Mouse (Mus musculus) liver, embryonic 15.5 days (tissue): ENCODE measurements around the gene Ptprj. TPM values are rescaled to one million over a fixed set of nuclear protein-coding genes. Genes with fewer than 3 reads are reported as not detected.

Source experiments
- ATAC-seq: fragments of 200-750 bp; cut with Nextera tagmentation; 2 replicates; pipeline ENCODE4 v1.8.0; 2017; ENCODE audit warnings: moderate number of reproducible peaks, mild to moderate bottlenecking, moderate library complexity; ENCODE audit not compliant: insufficient read depth
- H3K27ac ChIP-seq: fragments of 300-500 bp; sonication (generic); replicated peaks from 2 replicates; pipeline ENCODE4 v1.5.1; 2015; ENCODE audit warnings: mild to moderate bottlenecking, inconsistent platforms
- H3K27me3 ChIP-seq: fragments of 300-500 bp; sonication (generic); 2 replicates; pipeline ENCODE4 v1.6.1; 2015; ENCODE audit warnings: mild to moderate bottlenecking, inconsistent platforms
- H3K36me3 ChIP-seq: fragments of 300-500 bp; sonication (generic); replicated peaks from 2 replicates; pipeline ENCODE4 v1.6.1; 2015; ENCODE audit warnings: moderate library complexity, mild to moderate bottlenecking, inconsistent platforms
- H3K4me1 ChIP-seq: fragments of 300-500 bp; sonication (generic); replicated peaks from 2 replicates; pipeline ENCODE4 v1.6.1; 2015; ENCODE audit warnings: inconsistent platforms
- H3K4me2 ChIP-seq: fragments of 300-500 bp; sonication (generic); 2 replicates; pipeline ENCODE4 v1.6.1; 2015; ENCODE audit warnings: moderate library complexity, mild to moderate bottlenecking, inconsistent platforms
- H3K4me3 ChIP-seq: fragments of 300-500 bp; sonication (generic); replicated peaks from 2 replicates; pipeline ENCODE4 v1.5.1; 2015; ENCODE audit warnings: mild to moderate bottlenecking, inconsistent platforms
- H3K9ac ChIP-seq: fragments of 300-500 bp; sonication (generic); 2 replicates; pipeline ENCODE4 v1.6.1; 2015; ENCODE audit warnings: moderate library complexity, mild to moderate bottlenecking, inconsistent platforms
- H3K9me3 ChIP-seq: fragments of 300-500 bp; sonication (generic); replicated peaks from 2 replicates; pipeline ENCODE4 v1.6.1; 2016; ENCODE audit warnings: inconsistent platforms
- WGBS: fragments of 180-500 bp; shearing (Covaris S2); methylation state at CpG from one replicate; pipeline ENCODE4 v1.1.7; 2015; ENCODE audit warnings: mixed read lengths; ENCODE audit not compliant: insufficient replicate concordance; 5-methylcytosine and 5-hydroxymethylcytosine counted together
- polyA plus RNA-seq: library from polyadenylated mRNA; unstranded; fragments of >200 nt; fragmentation: Nextera tagmentation; extraction: Ambion mirVana; gene quantifications from 2 replicates; pipeline ENCODE4 v1.2.1, GENCODE M21; 2015

Gene Ptprj
- polyA plus RNA-seq, 1 experiment from 2014 or later, result 2.0 TPM

DNA sequence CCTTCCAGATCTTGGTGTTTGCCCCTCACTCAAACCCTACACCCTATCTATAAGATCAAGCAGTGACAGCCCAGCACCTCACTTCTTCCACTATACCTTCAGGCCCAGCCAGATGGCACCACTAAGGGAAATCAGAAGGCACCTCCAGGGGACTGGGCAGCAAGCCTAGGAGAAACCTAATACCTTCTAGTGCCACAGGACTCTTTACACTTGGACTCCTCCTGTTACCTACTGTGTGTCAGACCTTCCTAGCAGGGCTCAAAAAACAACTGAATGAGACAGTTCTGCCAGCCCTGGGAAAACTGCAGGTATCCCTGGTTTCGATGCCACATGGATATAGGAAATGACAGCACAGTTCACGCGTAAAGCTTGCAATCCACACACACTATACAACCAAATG lies 36.5 kb downstream of the Ptprj start:
- Histone ChIP-seq H3K4me3 (no peak overlapping the region), H3K9me3 (no peaks in the 10 kb centered on the region), H3K27ac (no peak overlapping the region), H3K9ac (no peak overlapping the region), H3K4me2 (no peak overlapping the region), H3K27me3 (no peaks in the 10 kb centered on the region), H3K4me1 (peaks cover 22% of the 10 kb centered on the region), H3K36me3 (no peaks in the 10 kb centered on the region)
- WGBS, result 96% methylated on average over 3 of the region's 3 CpGs
- ATAC-seq, result no peak

DNA sequence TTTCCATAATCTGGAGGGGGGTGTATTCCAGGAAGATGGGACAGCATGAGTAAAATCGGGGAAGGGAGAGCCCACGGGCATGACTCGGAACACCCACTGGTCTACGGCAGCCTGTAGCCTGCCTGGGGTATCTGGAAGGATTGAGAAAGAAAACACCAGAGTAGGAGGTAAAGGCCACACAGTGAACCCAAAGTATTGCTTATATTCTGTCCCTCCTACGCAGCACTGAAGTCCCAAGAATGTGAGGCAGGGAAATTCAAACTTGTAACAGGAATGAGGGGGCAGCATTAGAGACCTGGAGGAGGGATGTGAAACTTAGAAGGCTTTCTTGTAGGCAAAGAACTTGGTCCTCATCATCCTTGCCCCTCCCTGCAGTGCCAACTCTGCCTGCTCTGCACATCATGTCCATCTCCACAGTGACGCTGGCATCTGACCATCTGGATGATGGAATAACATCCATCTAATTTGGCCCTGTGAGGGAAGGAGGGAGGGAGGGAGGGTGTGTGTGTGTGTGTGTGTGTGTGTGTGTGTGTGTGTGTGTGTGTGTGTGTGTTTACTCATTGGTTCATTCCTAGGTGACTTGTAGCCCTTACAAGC lies 37.2 kb downstream of the Ptprj start:
- no peak overlapping the region for H3K27ac ChIP-seq
- no peak overlapping the region for H3K4me2 ChIP-seq
- no peaks in the 10 kb centered on the region for H3K27me3 ChIP-seq
- no peaks in the 10 kb centered on the region for H3K36me3 ChIP-seq
- no peak overlapping the region for H3K9ac ChIP-seq
- no peaks in the 10 kb centered on the region for H3K9me3 ChIP-seq
- H3K4me1 ChIP-seq, result peaks cover 14% of the 10 kb centered on the region
- ATAC-seq, result no peak
- WGBS, result 84% methylated on average over 6 of the region's 6 CpGs
- H3K4me3 ChIP-seq, result no peak overlapping the region

DNA sequence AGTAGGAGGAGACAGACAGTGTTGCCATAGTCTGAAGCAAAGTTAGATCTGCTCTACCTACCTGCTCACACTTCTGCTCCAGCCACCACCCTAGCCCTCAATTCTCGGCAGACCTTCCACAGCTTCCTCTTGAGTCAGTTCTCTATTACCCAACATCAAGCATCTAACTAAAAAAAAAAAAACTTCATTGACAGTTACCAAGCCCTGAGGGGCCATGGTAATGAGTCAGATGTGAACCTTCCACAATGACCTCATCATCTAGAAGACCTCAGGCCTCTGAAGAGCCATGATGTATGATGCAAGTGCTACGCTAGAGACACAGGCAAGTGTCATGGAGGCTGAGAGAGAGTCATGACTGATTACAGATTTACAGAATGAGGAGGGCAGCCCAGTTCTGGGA lies 37.8 kb downstream of the Ptprj start:
- no peak overlapping the region for H3K27ac ChIP-seq
- H3K9ac ChIP-seq, result no peak overlapping the region
- H3K4me3 ChIP-seq, result no peak overlapping the region
- H3K4me1 ChIP-seq, result peaks cover 13% of the 10 kb centered on the region
- H3K27me3 ChIP-seq, result no peaks in the 10 kb centered on the region
- WGBS, result 56% methylated on average over 2 of the region's 2 CpGs
- no peak overlapping the region for H3K4me2 ChIP-seq
- ATAC-seq, result no peak
- H3K36me3 ChIP-seq, result no peaks in the 10 kb centered on the region
- H3K9me3 ChIP-seq, result no peaks in the 10 kb centered on the region

DNA sequence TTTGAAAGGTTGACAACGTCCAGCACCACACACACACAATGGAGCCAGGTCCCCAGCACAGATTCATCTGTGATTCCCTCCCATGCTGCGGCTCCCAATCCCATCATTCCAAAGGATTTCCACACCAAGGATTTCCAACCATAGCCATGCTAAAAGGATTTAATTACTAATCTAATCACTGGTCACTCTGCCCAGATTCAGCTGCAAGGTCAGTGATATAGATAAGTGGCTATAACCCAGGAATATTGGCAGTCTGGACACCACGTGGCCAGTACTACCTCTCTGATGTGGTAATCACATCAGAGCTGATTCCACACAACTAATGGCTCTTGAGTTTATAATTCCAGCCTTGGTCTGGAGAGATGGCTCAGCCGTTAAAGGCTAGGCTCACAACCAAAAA lies 41.2 kb downstream of the Ptprj start:
- Histone ChIP-seq H3K4me2 (no peak overlapping the region), H3K27ac (no peak overlapping the region), H3K4me1 (peaks cover 13% of the 10 kb centered on the region), H3K9me3 (no peaks in the 10 kb centered on the region), H3K27me3 (no peaks in the 10 kb centered on the region), H3K9ac (no peak overlapping the region), H3K36me3 (no peaks in the 10 kb centered on the region), H3K4me3 (no peak overlapping the region)
- 71% methylated on average over 4 of the region's 4 CpGs for WGBS
- ATAC-seq, result no peak

DNA sequence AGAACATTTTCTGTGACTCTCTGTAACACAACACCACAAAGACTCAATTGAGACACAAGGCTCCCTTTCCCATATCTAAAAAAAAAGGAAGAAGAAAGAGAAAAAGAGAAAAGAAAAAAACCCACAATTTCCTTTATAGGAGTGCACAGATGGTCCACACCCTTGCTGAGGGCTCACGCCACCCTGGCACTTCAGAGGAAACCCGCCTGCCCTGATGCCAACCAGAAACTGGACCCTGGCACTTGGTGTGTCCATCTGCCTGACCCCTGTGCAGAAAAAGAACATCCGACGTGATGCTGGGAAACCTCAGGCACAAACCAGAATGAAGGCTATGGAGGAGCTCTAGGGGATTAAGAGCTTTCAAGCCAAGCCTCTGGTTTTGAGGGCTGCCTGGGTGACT lies 43.2 kb downstream of the Ptprj start:
- H3K9ac ChIP-seq, result no peak overlapping the region
- no peak overlapping the region for H3K27ac ChIP-seq
- no peak overlapping the region for H3K4me3 ChIP-seq
- H3K4me2 ChIP-seq, result no peak overlapping the region
- H3K36me3 ChIP-seq, result no peaks in the 10 kb centered on the region
- no peaks in the 10 kb centered on the region for H3K27me3 ChIP-seq
- no peak for ATAC-seq
- H3K9me3 ChIP-seq, result no peaks in the 10 kb centered on the region
- peaks cover 5% of the 10 kb centered on the region; the same call in 1 of the 2 replicates for H3K4me1 ChIP-seq
- WGBS, result 62% methylated on average over 4 of the region's 4 CpGs

DNA sequence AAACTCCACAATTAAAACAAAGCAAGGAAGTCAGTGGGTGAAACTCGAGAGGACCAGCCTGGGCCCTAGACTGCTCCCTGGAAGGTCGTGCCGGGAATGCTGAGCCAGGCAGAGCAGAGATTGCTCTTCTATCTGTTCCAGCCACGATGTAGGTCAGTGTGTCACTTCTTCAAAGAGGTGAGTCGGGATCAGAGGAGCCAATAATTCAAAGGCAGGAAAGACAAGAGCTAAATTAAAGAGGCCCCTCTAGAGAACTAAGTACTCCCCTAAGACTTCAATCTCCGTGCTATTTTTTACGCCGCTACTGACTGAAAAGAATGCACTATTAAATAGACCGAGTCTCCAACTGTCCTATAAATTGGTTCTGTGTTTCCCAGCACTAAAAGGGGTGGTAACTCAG lies 43.9 kb downstream of the Ptprj start:
- peaks cover 3% of the 10 kb centered on the region; the same call in 1 of the 2 replicates for H3K4me1 ChIP-seq
- no peak overlapping the region for H3K4me2 ChIP-seq
- H3K36me3 ChIP-seq, result no peaks in the 10 kb centered on the region
- H3K9me3 ChIP-seq, result no peaks in the 10 kb centered on the region
- no peaks in the 10 kb centered on the region for H3K27me3 ChIP-seq
- no peak overlapping the region for H3K4me3 ChIP-seq
- H3K9ac ChIP-seq, result no peak overlapping the region
- H3K27ac ChIP-seq, result no peak overlapping the region
- 65% methylated on average over 9 of the region's 9 CpGs for WGBS
- ATAC-seq, result no peak

DNA sequence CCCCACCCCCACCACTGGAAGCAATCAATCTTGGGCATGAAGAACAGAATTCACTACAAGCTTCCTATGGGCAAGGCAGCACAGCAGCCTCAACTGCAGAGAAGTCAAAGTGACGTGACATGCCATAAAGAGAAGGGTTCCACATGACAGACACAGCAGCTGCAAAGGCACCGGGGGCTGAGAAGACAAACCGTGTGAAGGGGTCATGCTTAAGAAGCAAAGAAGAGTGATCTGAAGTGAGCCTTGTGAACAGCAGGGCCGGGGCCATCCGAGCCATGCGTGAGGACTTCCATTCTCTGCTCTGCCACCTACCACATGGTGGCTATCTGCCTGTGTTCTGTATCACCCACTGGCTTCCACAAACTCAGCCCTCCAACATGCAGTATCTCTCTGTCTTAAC lies 45.7 kb downstream of the Ptprj start:
- Histone ChIP-seq H3K9me3 (no peaks in the 10 kb centered on the region), H3K4me1 (peaks cover 12% of the 10 kb centered on the region), H3K36me3 (no peaks in the 10 kb centered on the region), H3K27me3 (no peaks in the 10 kb centered on the region), H3K4me2 (no peak overlapping the region), H3K27ac (no peak overlapping the region), H3K9ac (no peak overlapping the region), H3K4me3 (no peak overlapping the region)
- WGBS, result 77% methylated on average over 6 of the region's 6 CpGs
- no peak for ATAC-seq

DNA sequence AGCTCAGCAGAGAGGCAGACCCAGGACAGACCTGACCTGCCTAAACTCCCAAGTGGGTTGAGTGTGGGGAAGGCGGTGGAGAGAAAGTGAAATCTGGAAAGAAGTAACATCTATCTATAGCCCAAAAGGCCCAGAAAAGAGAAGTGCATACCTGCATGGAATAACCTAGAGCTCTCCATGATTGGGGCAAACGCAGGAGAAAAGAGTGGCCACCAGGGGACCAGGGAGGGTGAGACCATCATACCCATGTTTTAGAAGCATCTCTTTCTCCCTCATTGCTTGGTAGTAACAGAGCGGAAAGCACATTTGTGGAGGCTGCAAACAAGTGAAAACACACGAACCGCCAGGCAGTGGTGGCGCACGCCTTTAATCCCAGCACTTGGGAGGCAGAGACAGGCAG lies 46.5 kb downstream of the Ptprj start:
- peaks cover 14% of the 10 kb centered on the region for H3K4me1 ChIP-seq
- no peak overlapping the region for H3K4me3 ChIP-seq
- WGBS, result 83% methylated on average over 7 of the region's 7 CpGs
- H3K36me3 ChIP-seq, result no peaks in the 10 kb centered on the region
- H3K9me3 ChIP-seq, result no peaks in the 10 kb centered on the region
- no peak overlapping the region for H3K27ac ChIP-seq
- no peak overlapping the region for H3K4me2 ChIP-seq
- no peaks in the 10 kb centered on the region for H3K27me3 ChIP-seq
- no peak overlapping the region for H3K9ac ChIP-seq
- ATAC-seq, result no peak

DNA sequence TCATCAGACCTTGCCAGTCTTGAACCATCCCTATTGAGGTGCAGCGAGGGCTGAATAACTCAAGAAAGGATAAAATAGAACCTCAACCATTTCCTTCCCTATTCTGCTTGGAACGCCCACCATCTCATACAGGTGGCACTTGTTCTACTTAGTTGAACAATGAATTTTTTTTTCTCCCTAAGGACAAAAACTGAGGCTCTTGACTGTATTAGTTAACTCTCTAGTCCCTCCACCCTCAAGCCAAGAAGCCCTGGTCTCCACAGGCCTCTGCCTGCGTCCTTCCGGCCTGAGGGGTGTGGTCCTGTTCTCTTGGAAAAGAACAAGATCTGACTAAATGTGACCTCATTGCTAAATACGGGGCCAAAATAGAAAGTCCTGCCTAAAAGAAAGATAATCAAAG lies 48.4 kb downstream of the Ptprj start:
- 65% methylated on average over 5 of the region's 5 CpGs for WGBS
- ATAC-seq, result no peak
- H3K27ac ChIP-seq, result no peak overlapping the region

DNA sequence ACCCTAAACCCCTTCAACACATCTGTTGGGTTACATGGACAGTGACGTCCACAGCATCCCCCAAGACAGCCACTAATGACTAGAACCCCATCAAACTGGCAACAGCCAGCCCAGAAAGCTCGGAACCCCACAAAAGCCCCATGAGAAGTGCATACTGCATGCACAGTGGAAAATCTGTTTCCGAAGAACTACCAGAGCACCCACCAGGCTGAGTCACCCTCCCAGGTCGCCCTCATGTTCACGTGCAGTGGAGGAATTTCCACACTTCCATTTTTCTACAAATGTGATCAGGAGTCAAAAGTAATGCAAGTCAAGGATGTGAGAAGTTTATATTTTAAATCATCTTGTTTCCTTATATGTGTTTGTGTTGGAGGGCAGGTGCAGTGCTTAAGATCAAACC lies 52.3 kb downstream of the Ptprj start:
- ATAC-seq, result no peak
- no peak overlapping the region for H3K27ac ChIP-seq
- WGBS, result 77% methylated on average over 5 of the region's 5 CpGs

More for the DNA sequence above, 48.4 kb downstream of the Ptprj start:
- no peak overlapping the region for H3K4me3 ChIP-seq
- H3K9me3 ChIP-seq, result no peaks in the 10 kb centered on the region
- H3K27me3 ChIP-seq, result no peaks in the 10 kb centered on the region
- H3K36me3 ChIP-seq, result no peaks in the 10 kb centered on the region
- H3K4me2 ChIP-seq, result no peak overlapping the region
- H3K9ac ChIP-seq, result no peak overlapping the region
- peaks cover 14% of the 10 kb centered on the region for H3K4me1 ChIP-seq

DNA sequence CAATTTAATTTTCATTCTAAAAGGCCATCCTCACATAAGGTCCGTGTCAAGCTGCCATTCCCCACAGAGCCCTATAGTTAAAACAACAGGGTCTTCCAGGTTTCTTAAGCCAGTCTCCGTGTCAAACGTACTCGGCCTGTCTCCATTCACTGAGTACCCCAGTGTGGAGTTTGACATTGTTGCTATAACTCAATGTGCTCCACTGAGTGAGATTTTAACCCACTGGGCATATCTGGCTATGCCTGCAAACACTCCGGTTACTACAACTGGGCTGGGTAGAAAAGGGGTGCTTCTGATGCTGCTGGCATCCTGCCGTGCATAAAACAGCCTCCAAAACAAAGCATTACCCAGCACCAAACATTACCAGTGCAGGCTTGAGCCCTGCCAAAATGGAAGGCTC lies 53.5 kb downstream of the Ptprj start:
- Histone ChIP-seq H3K27ac (no peak overlapping the region), H3K4me2 (no peak overlapping the region), H3K27me3 (no peaks in the 10 kb centered on the region), H3K4me3 (no peak overlapping the region), H3K36me3 (no peaks in the 10 kb centered on the region), H3K9ac (no peak overlapping the region), H3K4me1 (peaks cover 38% of the 10 kb centered on the region), H3K9me3 (no peaks in the 10 kb centered on the region)
- WGBS, result 75% methylated on average over 6 of the region's 6 CpGs
- ATAC-seq, result no peak

More for the DNA sequence above, 52.3 kb downstream of the Ptprj start:
- H3K4me1 ChIP-seq, result peaks cover 33% of the 10 kb centered on the region
- H3K4me2 ChIP-seq, result no peak overlapping the region
- H3K9ac ChIP-seq, result no peak overlapping the region
- no peaks in the 10 kb centered on the region for H3K9me3 ChIP-seq
- H3K4me3 ChIP-seq, result no peak overlapping the region
- no peaks in the 10 kb centered on the region for H3K27me3 ChIP-seq
- no peaks in the 10 kb centered on the region for H3K36me3 ChIP-seq

DNA sequence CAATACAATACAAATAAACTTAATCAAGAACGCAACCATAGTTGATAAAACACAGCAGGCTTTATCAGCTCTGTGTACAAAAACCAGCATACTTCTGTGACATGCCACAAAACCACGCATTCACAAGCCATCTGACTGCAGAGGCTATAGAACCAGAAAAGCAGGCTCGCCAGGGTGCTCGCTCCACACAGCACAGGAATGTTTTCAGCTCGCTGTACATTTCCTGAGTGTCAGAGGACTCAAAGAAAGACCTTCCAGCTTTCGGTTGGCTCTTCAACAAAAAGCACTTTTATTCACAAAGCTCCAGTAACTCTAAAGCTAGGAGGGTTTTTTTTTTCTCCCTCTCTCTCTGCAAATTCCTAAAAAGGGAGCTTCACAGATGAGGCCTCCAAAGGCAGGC lies 53.9 kb downstream of the Ptprj start:
- H3K4me2 ChIP-seq, result no peak overlapping the region
- H3K27me3 ChIP-seq, result no peaks in the 10 kb centered on the region
- no peak overlapping the region for H3K27ac ChIP-seq
- H3K9me3 ChIP-seq, result no peaks in the 10 kb centered on the region
- H3K9ac ChIP-seq, result no peak overlapping the region
- WGBS, result 27% methylated on average over 6 of the region's 6 CpGs
- no peak overlapping the region for H3K4me3 ChIP-seq
- no peaks in the 10 kb centered on the region for H3K36me3 ChIP-seq
- no peak for ATAC-seq
- peaks cover 40% of the 10 kb centered on the region for H3K4me1 ChIP-seq
